Mouse (Mus musculus) adrenal gland, adult 8-10 months (tissue): ENCODE results near the gene Ssx2ip. TPM values are rescaled to one million over a fixed set of nuclear protein-coding genes. Genes with fewer than 3 reads are reported as not detected.

ENCODE experiments used
- DNase-seq: peaks from one replicate; pipeline ENCODE4 v3.0.0; 2022
- total RNA-seq, 4 experiments: library from RNA; stranded (reverse); gene quantifications; 2 replicates each; pipeline ENCODE4 v1.2.4; 2022

Gene Ssx2ip
- 10 to 100 TPM in 2 of 4 experiments, 1 to 10 TPM in 2; 7.7 to 12.9 (median 10.8) TPM for total RNA-seq

DNA sequence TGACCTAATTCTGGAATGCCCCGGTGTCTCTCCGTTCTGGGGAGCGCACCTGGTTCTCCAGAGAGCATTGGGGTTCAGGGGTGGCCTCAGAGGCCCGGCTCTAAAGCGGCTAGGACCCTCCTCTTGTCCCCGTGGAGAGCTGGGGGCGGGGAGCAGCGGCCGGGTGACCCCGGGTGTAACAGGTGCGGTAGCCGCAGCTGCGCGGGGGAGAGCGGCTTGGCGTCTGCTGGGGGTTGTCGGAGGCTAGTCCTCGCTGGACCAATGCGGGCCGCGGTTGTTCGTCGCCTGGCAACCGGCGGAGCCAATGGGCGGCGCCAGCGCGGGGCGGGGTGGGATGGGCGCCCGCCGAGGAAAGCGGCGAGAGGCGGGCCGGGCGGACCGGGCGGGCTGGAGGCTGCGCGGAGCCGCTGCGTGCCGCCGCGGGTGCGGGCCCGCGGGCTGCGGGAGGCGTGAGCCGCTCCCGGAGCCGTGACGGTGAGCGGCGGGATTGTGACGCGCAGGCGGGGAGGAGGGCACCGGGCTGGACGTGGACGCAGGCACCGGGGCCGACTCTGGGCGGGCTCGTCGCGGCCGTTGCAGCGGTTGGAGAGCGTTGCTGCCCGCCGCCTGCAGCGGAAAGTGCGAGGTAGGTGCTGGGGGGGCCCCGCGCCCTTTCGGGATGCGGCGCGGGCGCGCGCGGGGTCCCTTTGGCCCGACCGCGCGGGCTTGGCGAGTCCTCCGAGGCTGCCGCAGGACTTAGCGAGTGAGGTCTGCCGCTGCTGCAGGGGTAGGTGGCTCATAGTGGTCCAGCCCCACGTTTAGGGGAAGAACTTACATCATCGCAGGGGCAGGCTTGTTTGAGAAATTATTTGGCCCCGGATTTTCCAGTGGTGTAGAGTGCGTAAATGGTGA, at the start of gene Ssx2ip:
Gene Ssx2ip, plus strand, starts transcription at position 332 of the 891 bp plus-strand sequence.
- DNase-seq: peak; percentile 94

DNA sequence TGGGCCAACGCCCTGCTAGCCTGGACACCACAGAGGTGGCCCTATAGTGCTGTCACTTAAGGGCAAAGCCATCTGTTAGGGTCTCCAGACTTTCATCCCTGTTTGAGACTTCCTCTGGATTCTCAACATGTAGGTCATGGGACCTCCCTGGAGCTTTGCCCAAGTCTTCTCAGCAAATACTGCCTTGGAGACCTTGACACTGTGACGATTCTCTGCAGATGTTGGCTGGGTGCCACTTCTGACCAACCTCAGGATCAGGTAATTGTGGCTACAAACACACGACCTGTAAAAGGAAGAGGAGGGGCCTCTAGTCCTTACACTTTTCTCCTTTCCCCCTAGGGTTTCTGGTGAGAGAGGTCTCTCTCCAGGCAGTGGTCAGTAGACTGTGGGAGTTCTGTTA, 49.3 kb upstream of the Ssx2ip start:
- no peak for DNase-seq

DNA sequence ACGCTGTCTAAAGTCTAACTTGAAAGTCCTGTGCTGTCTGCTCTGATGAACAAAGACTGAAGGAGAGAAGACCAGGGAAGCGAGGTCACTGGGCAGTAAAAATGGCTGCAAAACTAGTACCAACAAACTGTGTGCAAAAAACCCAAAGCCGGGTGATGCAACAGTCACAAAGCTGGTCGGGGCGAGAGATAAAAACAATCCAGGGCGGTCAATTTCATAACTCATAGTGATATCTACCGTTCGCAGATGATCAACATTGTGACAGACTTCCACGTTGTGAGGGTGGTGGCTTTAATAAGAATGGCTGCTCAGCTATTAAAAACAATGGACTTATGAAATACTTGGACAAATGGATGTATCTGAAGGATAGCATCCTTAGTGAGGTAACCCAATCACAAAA, 39.0 kb upstream of the Ssx2ip start:
- DNase-seq: no peak

DNA sequence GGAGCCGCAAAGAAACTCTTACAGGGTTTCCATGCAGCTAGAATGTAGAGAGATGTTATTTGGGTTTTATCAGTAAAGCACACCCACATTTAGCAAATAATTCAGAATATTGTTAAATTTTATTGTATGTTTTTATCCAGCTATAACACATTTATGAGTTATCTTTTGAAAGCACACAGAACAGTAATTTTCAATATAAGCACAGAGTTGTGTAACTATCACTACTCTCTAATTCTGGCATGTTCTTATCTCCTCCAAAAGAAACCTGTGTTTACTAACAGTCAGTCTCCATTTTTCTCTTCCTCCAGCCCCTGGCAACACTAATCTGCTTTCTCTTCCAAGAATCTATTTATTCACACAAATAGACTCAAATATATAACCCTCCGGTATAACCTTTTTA, 37.4 kb upstream of the Ssx2ip start:
- no peak for DNase-seq

DNA sequence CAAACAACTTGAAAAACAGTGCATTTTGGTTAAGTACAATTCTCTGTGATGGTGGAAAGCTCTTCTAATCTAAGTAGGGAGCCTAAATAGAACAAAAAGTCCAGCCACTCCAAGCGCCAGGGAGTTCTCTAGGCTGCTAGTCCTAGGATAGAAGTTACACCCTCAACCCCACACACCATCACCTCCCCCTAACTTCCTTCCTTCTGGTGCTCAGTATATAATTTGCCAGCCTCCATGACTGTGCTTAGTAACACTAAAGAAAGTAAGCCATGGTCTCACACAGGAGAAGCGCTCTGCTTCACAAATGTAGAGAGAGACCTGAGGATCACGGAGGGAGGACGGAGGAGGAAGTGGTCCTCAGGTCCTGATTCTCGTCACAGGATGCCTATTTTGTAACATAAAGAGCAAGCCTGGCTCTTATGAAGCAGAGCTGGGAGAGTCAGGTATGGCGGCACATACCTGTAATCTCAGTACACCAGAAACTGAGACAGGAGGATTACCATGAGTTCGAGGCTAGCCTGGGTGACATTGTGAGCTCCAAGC, 33.8 kb upstream of the Ssx2ip start:
- no peak for DNase-seq

DNA sequence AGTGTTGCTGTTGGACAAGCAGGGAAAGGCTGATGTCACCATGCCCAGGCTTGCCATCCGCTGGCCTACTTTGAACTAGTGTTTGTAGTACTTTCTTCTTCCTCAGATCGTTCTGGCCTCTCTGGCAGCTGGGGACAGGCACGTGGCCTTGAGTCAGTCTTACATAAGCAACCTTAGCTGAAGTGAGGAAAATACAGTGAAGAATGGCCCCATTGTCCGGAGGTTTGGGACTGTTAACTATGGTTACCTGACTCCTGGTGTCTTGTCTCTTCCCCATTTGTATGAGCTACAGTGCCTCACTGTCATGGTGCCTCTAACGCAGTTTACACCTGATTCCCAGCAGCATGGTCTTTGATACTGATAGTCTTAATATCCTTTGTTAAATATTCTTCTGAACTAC, 33.2 kb upstream of the Ssx2ip start:
- DNase-seq: peak; percentile 11

DNA sequence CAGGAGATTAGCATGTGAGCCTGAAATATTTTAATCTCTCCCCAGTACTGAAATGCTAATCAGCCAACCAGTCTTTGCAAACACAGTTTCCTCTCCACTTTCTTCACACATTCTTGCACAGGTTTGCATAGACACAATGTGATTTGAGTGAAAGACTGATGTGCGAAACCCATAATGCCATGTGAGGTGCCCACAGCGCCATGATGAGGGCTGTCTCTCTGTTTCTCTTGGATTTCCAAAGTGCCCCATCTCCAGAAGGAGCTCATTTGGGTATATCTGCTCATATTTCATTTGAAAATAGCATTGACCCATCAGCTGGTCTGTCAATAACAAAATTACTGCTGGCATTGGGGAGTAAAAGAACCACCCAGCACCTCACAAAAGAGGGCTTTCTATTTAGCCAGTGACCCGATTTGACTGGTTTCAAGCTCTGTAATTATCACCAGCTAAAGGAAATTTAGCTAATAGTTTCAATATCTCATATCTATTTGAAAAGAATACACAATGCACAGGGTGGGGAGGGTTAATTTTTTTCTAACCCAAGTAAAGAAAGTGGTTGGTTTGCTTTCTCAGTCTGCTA, 29.8 kb upstream of the Ssx2ip start:
- no peak for DNase-seq

DNA sequence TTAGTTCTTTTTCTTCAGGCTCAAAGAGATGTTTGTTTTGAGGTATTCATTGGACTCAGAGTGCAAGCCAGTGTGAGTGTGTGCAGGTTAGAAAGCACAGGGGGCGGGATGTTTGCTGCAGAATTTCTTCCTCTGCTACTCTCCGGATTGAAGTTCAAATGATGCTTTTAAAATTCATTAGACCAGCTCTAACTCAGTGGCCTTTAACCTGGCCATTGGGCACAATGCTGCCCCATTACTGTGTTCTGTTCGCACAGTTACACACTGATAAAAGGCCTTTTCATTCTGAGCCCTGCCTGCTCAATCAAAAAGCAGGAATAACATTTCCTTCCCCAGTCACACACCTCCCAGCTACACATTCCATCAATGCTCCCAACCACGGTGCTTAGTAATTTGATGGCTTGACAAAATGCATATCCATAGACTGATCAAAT, 29.2 kb upstream of the Ssx2ip start:
- no peak for DNase-seq

DNA sequence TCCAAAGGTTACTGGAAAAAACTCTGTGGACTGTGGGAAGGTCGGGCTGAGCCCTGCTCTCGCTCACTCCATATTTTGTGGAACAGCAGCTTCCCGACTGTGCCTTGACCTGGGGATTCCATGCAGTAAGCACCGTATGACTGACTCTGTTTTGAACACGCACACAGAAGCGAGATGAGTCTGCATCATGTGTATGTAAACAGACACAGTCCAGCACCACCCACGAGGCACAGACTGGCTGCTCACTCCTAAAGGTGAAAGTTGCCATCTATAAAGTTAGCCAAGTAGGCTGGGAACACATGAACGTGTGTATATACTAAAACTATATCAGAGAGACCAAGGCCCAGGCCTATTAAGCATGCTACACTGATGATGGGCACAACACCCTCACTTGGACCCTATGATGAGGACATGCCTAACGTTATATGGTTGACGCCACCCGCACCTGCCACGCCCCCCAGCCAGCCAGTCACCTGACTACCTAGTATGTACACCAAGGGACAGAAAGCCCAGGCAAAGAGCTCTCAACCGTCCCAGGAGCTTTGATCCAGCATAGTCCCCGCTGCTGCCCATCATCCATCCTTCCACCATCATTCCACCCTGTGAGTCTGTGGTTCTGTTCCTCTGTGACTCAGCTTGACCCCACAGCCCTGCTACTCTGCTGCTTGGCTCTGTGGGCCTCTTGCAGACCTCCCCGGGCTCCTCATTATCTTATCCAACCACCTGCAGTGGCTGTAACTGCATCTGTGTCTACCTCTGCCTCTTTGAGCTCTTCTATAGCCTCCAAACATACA, 27.9 kb upstream of the Ssx2ip start:
- no peak for DNase-seq

DNA sequence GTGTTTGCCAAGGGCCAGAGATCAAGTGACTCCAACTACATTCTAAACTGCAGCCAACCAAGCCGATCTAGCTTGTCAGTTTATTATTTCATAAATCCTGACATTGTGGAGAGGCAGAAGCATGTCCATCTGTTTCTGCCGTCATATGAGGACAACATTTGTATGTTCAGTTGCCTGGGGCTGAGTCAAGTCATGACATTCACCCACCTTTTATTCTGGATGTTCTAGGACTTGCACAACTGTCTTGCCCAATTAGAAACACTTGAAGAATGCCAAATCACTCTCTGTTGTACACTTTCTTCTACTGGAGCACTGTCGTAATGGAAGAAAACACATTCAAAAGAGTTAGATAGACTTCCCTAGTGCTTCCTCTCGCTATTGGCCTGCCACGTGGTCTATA, 27.2 kb upstream of the Ssx2ip start:
- DNase-seq: no peak

DNA sequence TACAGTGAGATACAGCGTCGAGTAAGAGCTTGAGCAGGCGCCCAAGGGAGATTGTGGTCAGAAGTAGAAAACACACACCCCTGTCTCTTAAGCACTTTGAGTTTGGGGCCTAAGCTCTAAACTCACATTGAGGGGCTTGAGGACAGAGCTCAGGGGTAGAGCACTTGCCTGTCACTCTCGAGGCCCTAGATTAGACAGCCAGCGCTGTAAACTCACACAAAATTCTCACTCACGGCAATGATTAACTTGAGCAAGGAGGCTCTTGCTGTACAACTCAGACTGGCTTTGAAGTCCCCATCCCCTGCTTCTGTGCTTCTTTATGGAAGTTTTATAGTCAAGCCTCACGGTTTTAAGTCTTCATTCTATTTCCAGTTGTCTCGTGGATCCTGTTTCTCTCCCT, 25.7 kb upstream of the Ssx2ip start:
- no peak for DNase-seq

DNA sequence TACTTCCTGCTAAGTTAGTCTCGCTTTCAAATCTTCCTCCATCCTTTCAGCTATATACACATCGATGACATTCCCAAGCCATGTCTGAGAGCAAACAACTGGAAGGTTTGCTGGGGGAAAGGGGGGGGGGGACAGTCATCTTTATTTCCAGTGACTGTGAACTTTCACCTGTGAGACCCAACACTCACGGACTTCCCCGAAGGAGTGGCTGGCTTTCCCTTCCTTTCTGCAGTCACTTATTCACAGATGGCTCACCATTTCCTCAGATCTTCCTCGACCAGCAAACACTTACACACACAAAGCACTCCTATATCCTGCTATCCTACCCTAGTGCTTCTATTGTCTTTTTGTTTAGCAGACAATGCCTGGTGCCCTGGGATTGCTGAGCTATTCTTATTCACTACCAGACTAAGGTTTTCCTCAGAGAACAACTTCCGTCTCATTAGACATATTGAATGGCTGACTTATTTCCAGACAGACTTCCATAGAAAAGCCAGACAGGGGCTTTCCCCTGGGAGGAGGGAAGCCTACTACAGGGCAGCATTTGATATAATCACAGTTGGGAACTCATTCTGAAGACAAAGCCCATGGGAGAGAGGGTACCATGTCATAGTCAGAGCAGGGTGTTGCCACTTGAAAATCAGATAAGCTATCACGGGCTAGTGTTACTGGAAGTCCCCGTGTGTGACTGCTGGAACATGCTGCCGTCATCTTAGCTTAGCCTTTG, 24.5 kb upstream of the Ssx2ip start:
- no peak for DNase-seq

DNA sequence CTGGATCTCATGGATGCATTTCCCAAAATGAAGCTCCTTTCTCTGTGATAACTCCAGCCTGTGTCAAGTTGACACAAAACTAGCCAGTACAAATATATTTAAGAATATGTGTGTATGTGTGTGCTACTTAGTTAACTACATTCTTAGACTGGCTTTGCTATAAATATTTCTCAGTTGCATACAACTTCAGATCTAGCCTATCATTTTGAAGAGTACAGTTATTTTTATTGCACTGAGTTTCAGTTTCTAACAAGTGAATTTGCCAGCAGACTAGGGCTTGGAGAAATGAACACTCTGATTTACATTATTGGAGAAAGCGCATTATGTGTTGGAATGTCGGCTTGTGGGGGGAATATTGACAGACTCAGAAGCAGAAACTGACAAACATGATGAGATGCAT, 23.6 kb upstream of the Ssx2ip start:
- no peak for DNase-seq

DNA sequence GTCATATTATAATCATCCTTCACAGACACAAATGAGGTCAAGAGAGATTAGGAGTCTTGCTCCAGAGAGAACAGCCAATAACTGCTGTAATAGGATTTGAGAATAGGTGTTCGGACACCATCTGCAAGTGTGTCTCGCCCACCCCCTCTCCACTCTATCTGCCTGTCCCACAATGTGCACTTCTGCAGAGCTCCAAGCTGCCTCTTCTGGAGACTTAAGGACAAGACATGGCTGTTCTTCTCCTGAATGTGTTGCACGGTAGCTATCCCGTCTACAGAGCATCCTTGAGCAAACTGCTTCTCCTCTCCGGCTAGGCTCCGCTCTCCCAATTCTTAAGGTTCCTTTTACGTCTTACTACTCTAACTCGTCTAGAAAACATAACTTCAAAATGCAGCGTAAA, 23.0 kb upstream of the Ssx2ip start:
- no peak for DNase-seq

DNA sequence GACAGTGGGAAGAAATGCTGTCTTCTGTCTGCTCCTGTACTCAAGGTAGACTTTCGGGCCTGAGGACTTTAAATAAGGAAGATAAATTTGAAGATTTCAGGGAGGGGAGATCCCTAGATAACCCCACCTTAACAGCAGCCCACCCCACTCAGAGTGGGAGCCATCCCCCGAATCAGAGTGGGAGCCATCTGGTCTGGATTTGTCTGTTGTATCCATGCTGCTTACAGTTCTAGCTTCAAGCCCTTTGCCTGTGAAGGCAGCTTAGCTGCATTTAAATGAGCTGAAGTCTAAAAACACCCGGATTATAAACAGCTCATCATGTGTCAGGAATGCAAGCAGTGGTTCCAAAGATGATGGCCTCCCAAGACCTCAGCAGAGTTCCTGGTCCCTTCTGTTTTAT, 17.6 kb upstream of the Ssx2ip start:
- DNase-seq: no peak

DNA sequence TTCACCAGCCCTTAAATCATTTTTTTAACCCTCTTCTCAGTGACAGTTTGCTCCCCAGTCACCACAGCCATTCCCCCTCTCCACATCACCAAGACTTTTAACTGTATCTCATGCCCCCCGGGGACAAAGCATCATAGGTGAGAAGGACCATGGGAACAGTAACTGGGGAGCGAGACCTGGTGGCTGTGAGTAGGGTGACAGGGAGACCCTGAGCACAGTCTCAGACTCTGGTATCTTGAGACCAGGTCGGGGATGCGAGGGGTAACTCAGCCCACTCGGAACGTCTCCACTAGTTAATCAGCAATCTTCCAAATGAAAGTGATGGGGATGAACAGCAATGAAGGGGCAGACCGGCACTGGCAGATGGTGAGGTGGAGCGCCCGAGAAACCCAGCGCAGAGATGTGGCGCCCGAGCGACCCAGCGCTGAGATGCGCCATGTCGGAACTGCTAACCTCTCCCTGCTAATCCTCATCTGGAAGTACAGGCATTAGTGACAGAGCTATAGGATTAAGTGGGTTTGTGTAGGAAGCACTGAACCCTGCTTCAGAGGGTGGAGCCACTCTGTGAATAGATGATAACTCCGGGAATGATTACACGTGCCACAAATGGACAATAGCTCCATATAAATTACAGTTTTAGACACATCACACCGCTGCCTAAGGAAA, 11.7 kb upstream of the Ssx2ip start:
- no peak for DNase-seq

DNA sequence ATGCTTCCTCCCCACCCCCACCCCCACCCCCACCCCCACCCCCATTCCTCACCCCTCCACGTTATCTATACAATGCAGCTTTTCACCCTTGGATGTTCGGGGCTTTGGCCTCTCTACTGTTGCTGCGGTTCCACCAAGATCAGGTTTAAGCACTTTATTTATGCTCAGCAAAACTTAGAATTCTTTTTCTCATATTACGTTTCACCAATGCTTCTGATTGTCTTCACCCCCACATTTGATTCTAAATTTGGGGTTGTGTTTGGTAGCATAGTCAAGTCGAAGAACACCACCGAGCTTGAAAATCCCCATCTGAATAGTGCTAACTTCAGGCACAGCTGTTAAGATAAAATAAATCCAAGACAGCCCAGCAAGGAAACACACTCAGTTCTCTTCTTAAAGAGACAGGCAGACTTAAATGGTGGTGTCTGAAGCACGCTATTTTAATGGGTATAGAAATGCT, 10.8 kb upstream of the Ssx2ip start:
- no peak for DNase-seq

DNA sequence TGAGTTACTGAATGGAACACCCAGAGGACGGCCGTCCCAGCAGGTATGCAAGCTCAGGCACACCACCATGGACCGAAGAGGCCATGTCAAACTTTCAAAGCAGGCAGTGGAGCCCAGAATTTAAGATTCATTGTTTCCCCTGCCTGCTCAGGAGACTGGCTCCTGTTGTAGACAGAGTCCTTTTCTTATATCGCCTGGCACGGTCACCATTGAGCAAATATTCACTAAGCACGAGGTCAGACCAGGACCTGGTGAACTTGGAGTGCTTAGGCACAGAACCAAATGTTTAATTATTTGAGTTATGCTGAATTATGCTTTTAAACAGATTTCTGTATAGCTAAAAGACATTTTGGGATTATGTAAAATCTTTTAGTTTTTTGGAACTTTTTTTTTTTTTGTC, 8.2 kb upstream of the Ssx2ip start:
- DNase-seq: no peak

DNA sequence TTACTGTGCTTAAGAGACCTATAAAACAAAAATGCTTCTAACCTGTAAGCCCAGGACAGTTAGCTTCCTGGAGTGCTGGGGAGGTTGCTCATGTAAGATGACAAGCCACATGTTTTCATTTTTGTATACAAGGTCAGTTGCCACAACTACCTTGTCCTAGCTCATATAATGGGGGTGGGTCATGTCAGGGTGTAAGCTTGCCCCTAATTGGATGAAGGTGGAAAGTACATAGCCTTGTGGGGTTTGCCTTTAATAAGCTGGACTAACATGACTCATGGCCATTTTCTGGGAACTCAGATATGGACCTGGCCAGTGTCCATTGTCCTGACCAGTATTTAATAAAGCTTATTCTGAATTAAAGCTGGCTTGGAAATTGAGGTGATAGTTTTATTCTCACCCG, 7.5 kb upstream of the Ssx2ip start:
- no peak for DNase-seq

DNA sequence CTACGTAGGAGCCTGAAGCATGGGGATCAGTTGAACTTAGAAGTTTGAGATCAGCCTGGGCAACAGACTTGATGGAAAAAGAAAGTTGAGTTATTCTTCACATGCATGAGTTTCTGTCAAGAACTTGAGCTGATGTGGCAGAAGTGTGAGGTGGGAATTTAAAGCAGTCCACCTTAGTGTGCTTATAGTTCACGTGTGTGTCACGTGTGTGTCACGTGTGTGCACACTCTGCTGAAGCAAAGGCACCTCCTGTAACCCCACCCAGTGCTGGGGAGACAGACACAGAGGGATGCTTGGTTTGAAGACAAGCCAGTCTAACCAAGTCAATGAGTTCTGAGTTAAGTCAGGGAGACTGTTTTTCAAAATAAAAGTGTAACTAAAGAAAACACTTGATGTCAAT, 6.6 kb upstream of the Ssx2ip start:
- no peak for DNase-seq

DNA sequence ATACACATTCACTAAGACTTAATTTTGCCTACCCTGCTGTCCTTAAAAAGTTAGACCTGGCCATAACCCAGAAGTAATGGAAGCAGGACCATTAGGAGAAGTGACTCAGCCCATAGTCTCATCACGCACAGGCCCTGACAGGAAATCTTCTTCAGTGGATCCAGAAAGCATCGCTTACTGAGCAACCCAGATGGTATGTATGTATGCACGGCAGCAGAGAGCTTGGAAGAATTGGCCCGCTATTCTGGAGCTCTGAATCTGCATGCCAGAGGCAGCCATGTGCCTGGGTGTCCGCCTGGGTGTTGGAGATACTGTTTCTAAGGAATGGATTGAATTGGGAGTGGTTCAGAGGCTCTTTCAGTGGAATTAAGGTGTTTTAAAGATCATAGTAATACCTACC, 5.2 kb upstream of the Ssx2ip start:
- DNase-seq: no peak

DNA sequence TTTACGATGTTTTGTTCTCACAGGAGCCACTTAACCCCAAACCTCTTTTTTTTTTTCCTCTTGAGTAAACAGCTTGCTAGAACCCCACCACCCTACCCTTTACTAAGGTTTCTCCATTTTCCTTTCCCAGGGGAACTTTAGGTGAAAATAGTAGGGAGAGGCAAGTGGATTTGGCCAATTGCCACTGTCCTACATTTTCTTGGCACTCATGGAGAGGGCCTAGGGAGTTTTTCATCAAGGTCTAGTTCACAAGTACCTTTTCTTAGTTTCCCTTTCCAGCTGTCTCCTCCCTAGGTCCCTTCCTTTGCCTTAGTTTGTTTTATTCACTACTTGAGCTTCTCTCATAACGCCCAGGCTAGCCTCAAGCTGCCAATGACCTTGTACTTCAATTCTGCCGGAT, 672 bp upstream of the Ssx2ip start:
- DNase-seq: no peak
